Mouse (Mus musculus) heart, embryonic 15.5 days (tissue): ENCODE data around the gene Jmjd6. TPM values are rescaled to one million over a fixed set of nuclear protein-coding genes. Genes with fewer than 3 reads are reported as not detected.

ENCODE experiments used
- ATAC-seq: fragments of 200-750 bp; cut with Nextera tagmentation; replicated peaks from 2 replicates; pipeline ENCODE4 v1.8.0; 2017; ENCODE audit warnings: low read depth, moderate TSS enrichment; ENCODE audit not compliant: insufficient number of reproducible peaks, insufficient read depth, low FRiP score
- H3K27ac ChIP-seq: fragments of 300-500 bp; sonication (generic); 2 replicates; pipeline ENCODE4 v1.5.1; 2015; ENCODE audit warnings: mild to moderate bottlenecking, inconsistent platforms
- H3K27me3 ChIP-seq: fragments of 300-500 bp; sonication (generic); 2 replicates; pipeline ENCODE4 v1.6.1; 2015; ENCODE audit warnings: inconsistent platforms
- H3K36me3 ChIP-seq: fragments of 300-500 bp; sonication (generic); 2 replicates; pipeline ENCODE4 v1.6.1; 2015; ENCODE audit warnings: mild to moderate bottlenecking, inconsistent platforms
- H3K4me1 ChIP-seq: fragments of 300-500 bp; sonication (generic); replicated peaks from 2 replicates; pipeline ENCODE4 v1.6.1; 2015; ENCODE audit warnings: inconsistent platforms
- H3K4me2 ChIP-seq: fragments of 300-500 bp; sonication (generic); 2 replicates; pipeline ENCODE4 v1.6.1; 2015; ENCODE audit warnings: inconsistent platforms, mild to moderate bottlenecking, moderate library complexity
- H3K4me3 ChIP-seq: fragments of 300-500 bp; sonication (generic); 2 replicates; pipeline ENCODE4 v1.5.1; 2015; ENCODE audit warnings: mild to moderate bottlenecking, inconsistent platforms
- H3K9ac ChIP-seq: fragments of 300-500 bp; sonication (generic); 2 replicates; pipeline ENCODE4 v1.6.1; 2015; ENCODE audit warnings: mild to moderate bottlenecking, inconsistent platforms
- H3K9me3 ChIP-seq: fragments of 300-500 bp; sonication (generic); replicated peaks from 2 replicates; pipeline ENCODE4 v1.6.1; 2016; ENCODE audit warnings: inconsistent platforms
- whole genome bisulfite sequencing: fragments of 180-500 bp; shearing (Covaris S2); methylation state at CpG from one replicate; pipeline ENCODE4 v1.1.7; 2015; ENCODE audit warnings: mixed read lengths; 5-methylcytosine and 5-hydroxymethylcytosine counted together
- polyA plus RNA-seq: library from polyadenylated mRNA; unstranded; fragments of >200 nt; fragmentation: Nextera tagmentation; extraction: Ambion mirVana; gene quantifications from 2 replicates; pipeline ENCODE4 v1.2.1, GENCODE M21; 2015

Gene Jmjd6
- polyA plus RNA-seq, 1 experiment from 2014 or later: 66.5 TPM

- Histone ChIP-seq H3K27me3 (no peaks in the 10 kb centered on the region), H3K9me3 (no peaks in the 10 kb centered on the region), H3K27ac (no peak overlapping the region), H3K4me1 (peaks cover 13% of the 10 kb centered on the region), H3K36me3 (peaks cover 61% of the 10 kb centered on the region), H3K9ac (no peak overlapping the region), H3K4me2 (no peak overlapping the region), H3K4me3 (no peak overlapping the region)
- 75% methylated on average over 8 of the region's 8 CpGs for WGBS
- no peak for ATAC-seq
Observed at GRCm38 (mm10) chr11:116869223-116869622, 26.0 kb upstream of the Jmjd6 start.

DNA sequence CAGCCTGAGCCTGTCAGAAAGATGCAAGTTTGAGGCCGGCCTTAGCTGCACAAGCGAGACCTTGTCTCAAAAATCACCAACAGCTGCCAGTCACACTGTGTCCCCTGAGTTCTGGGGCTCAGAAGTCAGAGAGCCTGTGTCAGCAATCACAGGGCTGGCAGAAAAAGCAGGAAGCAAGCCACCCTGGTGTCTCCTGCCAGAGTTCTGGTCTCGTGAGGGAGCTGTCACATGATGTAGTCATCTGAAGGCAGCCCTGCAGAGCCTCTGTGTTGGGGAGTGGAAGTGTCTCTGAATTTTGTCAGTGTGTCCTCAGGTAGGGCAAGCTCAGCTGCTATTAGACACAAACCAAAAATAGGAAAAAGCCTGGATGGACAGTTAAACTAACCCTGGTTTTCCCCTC, 24.9 kb upstream of the Jmjd6 start:
- 56% methylated on average over 3 of the region's 3 CpGs for WGBS

DNA sequence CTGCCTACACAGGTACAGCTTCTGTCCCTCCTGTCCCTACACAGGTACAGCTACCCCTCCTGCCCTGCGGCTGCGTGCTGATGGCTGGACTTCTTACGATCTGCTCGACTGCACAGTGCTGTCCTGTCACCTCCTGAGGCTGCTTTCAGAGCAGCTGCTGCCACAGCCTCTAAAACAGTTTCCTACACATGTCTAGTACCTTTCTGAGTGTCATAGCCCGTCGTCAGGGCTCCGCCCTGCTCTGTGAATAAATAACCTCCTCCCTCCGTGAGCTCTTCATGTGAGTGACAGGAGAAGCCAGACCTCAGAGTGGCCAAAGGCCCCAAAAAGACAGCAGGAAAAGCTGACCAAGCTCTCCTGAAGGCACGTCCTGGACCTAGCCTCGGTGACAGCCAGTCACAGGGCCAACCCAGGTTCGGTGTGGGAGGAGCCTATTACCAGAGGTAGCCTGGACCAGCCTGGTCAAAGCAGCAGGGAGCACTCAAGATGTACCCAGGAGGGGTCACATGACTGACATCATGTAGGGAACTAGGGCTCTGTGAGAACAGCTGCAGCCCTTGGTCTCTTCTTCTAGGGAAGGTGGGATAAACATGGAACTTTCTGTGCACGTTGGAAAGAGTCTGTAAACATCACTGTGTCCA, 22.8 kb upstream of the Jmjd6 start:
- Histone ChIP-seq H3K4me1 (peaks cover 17% of the 10 kb centered on the region), H3K36me3 (peaks cover 50% of the 10 kb centered on the region), H3K27me3 (no peaks in the 10 kb centered on the region), H3K4me3 (no peak overlapping the region), H3K4me2 (no peak overlapping the region), H3K27ac (no peak overlapping the region), H3K9me3 (no peaks in the 10 kb centered on the region), H3K9ac (no peak overlapping the region)
- WGBS: 79% methylated on average over 12 of the region's 12 CpGs
- no peak for ATAC-seq

More for the DNA sequence above, 24.9 kb upstream of the Jmjd6 start:
- H3K9ac ChIP-seq: no peak overlapping the region
- no peaks in the 10 kb centered on the region for H3K27me3 ChIP-seq
- H3K4me1 ChIP-seq: peaks cover 17% of the 10 kb centered on the region
- H3K27ac ChIP-seq: peak overlapping the region; percentile 61
- no peaks in the 10 kb centered on the region for H3K9me3 ChIP-seq
- no peak for ATAC-seq
- no peak overlapping the region for H3K4me2 ChIP-seq
- no peak overlapping the region for H3K4me3 ChIP-seq
- H3K36me3 ChIP-seq: peaks cover 50% of the 10 kb centered on the region

DNA sequence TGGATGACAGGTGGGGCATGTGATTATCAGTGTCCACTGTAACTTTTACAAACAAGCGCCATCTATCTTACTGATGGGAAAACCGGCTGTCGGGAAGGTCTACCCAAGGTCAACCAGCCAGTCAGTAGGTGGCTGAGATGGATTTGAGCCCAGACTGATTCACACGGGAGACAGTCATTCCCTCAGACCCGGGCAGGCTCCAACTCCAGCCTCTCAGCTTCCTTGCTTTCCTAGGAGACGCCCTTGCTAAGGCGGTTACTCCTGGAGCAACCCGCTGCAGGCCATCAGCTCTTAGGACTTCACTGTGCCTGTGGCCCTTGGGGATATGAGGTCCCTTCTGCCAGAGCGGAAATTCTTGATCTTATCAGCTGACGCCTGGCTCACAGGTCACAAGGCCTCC, 21.2 kb upstream of the Jmjd6 start:
- WGBS: 29% methylated on average over 10 of the region's 10 CpGs
- no peaks in the 10 kb centered on the region for H3K27me3 ChIP-seq
- H3K4me1 ChIP-seq: peaks cover 17% of the 10 kb centered on the region
- H3K4me3 ChIP-seq: no peak overlapping the region
- 0 out of 2 replicates have a peak overlapping the region, but pooled peaks have one; percentile 10 for H3K4me2 ChIP-seq
- H3K9me3 ChIP-seq: no peaks in the 10 kb centered on the region
- peak overlapping the region; percentile 82 for H3K27ac ChIP-seq
- no peak overlapping the region for H3K9ac ChIP-seq
- peak; percentile 38; the same call in 1 of the 2 replicates for ATAC-seq
- H3K36me3 ChIP-seq: peaks cover 59% of the 10 kb centered on the region

- H3K9me3 ChIP-seq: no peaks in the 10 kb centered on the region
- peak overlapping the region; percentile 40 for H3K27ac ChIP-seq
- H3K4me2 ChIP-seq: no peak overlapping the region
- WGBS: 28% methylated on average over 12 of the region's 12 CpGs
- no peak overlapping the region for H3K4me3 ChIP-seq
- H3K27me3 ChIP-seq: no peaks in the 10 kb centered on the region
- H3K9ac ChIP-seq: no peak overlapping the region
- peaks cover 20% of the 10 kb centered on the region for H3K4me1 ChIP-seq
- ATAC-seq: no peak
- H3K36me3 ChIP-seq: peaks cover 39% of the 10 kb centered on the region
Observed at GRCm38 (mm10) chr11:116857183-116857850, 14.1 kb upstream of the Jmjd6 start.

DNA sequence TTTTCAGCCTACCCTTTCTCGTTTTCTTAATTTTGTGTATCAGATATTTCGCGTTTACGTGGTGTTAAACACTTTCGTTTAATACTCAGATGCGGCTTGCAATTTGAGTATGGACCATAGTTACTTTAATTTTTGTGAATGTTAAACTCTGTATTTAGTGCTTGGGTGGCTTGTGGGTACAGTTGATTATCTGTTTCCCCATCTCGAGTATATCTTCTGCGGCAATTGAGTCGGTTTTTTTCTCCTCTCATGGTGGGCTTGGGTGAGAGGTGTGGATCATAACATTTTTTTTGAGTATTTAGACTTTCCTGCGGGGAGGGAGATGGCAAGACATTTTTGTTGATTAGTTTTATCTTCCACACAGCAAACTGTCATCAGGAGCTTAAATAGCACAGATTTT, 11.0 kb upstream of the Jmjd6 start:
- WGBS: 28% methylated on average over 10 of the region's 10 CpGs
- Histone ChIP-seq H3K27ac (peak overlapping the region; percentile 100), H3K4me1 (peaks cover 27% of the 10 kb centered on the region), H3K9me3 (no peaks in the 10 kb centered on the region), H3K9ac (peak overlapping the region; percentile 92), H3K36me3 (peaks cover 17% of the 10 kb centered on the region), H3K4me2 (peak overlapping the region; percentile 70), H3K27me3 (no peaks in the 10 kb centered on the region), H3K4me3 (peak overlapping the region; percentile 83)
- no peak for ATAC-seq

- H3K27me3 ChIP-seq: no peaks in the 10 kb centered on the region
- H3K4me2 ChIP-seq: peak overlapping the region; percentile 70
- H3K4me1 ChIP-seq: peaks cover 29% of the 10 kb centered on the region
- H3K27ac ChIP-seq: peak overlapping the region; percentile 100
- H3K9me3 ChIP-seq: no peaks in the 10 kb centered on the region
- H3K4me3 ChIP-seq: peak overlapping the region; percentile 83
- WGBS: under 1% methylated on average over 36 of the region's 36 CpGs
- H3K36me3 ChIP-seq: peaks cover 17% of the 10 kb centered on the region; the same call in 1 of the 2 replicates
- ATAC-seq: peak; percentile 87
- peak overlapping the region; percentile 92 for H3K9ac ChIP-seq
Observed at GRCm38 (mm10) chr11:116853512-116853928, 10.3 kb upstream of the Jmjd6 start.

GRCm38 (mm10) chr11:116852891-116853511, 9.8 kb upstream of the Jmjd6 start, which contains the start of gene Srsf2:
Gene Srsf2, minus strand, starts transcription at chr11:116853094.
- no peaks in the 10 kb centered on the region for H3K27me3 ChIP-seq
- H3K9me3 ChIP-seq: no peaks in the 10 kb centered on the region
- peaks cover 20% of the 10 kb centered on the region; the same call in 1 of the 2 replicates for H3K36me3 ChIP-seq
- peak within 1 kb of the TSS; percentile 98 for H3K9ac ChIP-seq
- peak; percentile 85 for ATAC-seq
- H3K4me2 ChIP-seq: peak within 1 kb of the TSS; percentile 70
- peak within 1 kb of the TSS; percentile 100 for H3K27ac ChIP-seq
- H3K4me1 ChIP-seq: peaks cover 29% of the 10 kb centered on the region
- WGBS: 1% methylated on average over 74 of the region's 74 CpGs
- H3K4me3 ChIP-seq: peak within 1 kb of the TSS; percentile 83

- peak; percentile 65 for ATAC-seq
- under 1% methylated on average over 70 of the region's 91 CpGs for WGBS
Observed at GRCm38 (mm10) chr11:116852291-116852890, 9.1 kb upstream of the Jmjd6 start, which contains the start of gene Mfsd11. Gene Mfsd11, plus strand, starts transcription at chr11:116852440.

DNA sequence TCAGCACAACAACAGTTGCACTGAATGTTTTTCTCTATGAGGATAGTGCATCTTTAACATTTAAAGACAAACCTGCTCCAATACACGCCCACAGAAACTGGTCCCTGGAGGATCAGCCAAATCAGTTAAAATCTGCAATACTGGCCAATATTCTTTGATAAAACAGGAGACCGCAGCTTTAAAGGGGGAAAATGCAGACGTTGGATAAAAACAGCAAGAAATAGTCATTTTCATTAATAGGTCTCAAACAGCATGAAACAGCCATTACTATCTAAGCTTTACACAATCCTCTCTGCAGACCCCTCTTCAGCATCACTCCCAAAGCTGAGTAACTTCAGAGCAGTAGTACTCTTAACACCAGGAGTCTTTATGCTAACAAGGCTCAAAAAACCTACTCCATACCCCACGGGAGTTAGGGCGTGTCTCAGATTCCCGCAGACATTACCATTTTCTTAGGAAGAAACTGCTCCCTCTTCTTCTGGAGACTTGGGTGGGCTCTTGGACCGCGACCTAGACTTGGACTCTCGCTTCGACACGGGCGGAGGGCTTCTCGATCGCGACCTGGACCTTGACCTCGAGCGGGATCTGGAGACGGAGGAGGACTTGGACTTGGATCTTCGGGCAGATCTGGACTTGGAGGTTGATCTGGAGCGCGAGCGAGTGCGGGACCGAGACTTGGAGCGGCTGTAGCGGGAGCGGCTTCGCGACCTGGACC, 8.5 kb upstream of the Jmjd6 start:
- Histone ChIP-seq H3K4me1 (peaks cover 21% of the 10 kb centered on the region), H3K27me3 (no peaks in the 10 kb centered on the region), H3K4me2 (peak overlapping the region; percentile 70), H3K9ac (peak overlapping the region; percentile 98), H3K36me3 (peaks cover 20% of the 10 kb centered on the region; the same call in 1 of the 2 replicates), H3K27ac (peak overlapping the region; percentile 100), H3K9me3 (no peaks in the 10 kb centered on the region), H3K4me3 (peak overlapping the region; percentile 83)
- under 1% methylated on average over 29 of the region's 29 CpGs for WGBS
- ATAC-seq: no peak

More at GRCm38 (mm10) chr11:116852291-116852890, 9.1 kb upstream of the Jmjd6 start, which contains the start of gene Mfsd11:
- no peaks in the 10 kb centered on the region for H3K27me3 ChIP-seq
- H3K4me3 ChIP-seq: peak within 1 kb of the TSS; percentile 83
- H3K4me1 ChIP-seq: peaks cover 26% of the 10 kb centered on the region
- H3K9me3 ChIP-seq: no peaks in the 10 kb centered on the region
- H3K27ac ChIP-seq: peak within 1 kb of the TSS; percentile 100
- H3K9ac ChIP-seq: peak within 1 kb of the TSS; percentile 98
- peaks cover 20% of the 10 kb centered on the region; the same call in 1 of the 2 replicates for H3K36me3 ChIP-seq
- H3K4me2 ChIP-seq: peak within 1 kb of the TSS; percentile 70
